Mouse (Mus musculus): ENCODE data around the gene Nlgn1. TPM values are rescaled to one million over a fixed set of nuclear protein-coding genes. Genes with fewer than 3 reads are reported as not detected.

The Nlgn1 gene
- polyA plus RNA-seq, 1 experiment from 2014 or later, result 1.6 TPM

- Histone ChIP-seq H3K9ac (ENCODE audit: low read length) (no peak overlapping the region), H3K27me3 (ENCODE audit: control insufficient read depth, insufficient read depth, low read length) (peaks cover 22% of the 10 kb centered on the region), H3K4me2 (ENCODE audit: low read depth, low read length) (no peak overlapping the region), H3K36me3 (ENCODE audit: control insufficient read depth, insufficient read depth, low read length) (no peaks in the 10 kb centered on the region), H3K4me1 (ENCODE audit: control insufficient read depth, insufficient read depth, low read length) (peaks cover 13% of the 10 kb centered on the region; the same call in 1 of the 2 replicates), H3K27ac (ENCODE audit: low read length) (no peak overlapping the region), H3K9me3 (replicated peaks; ENCODE audit: control insufficient read depth, low read length) (no peaks in the 10 kb centered on the region), H3K4me3 (replicated peaks; ENCODE audit: low read length) (no peak overlapping the region)
- 77% methylated on average over 4 of the region's 4 CpGs for WGBS
- ATAC-seq (ENCODE audit: insufficient read depth, low FRiP score), result no peak
Observed at GRCm38 (mm10) chr3:26330019-26330418, 2.2 kb downstream of the Nlgn1 start.

- no peaks in the 10 kb centered on the region for H3K27me3 ChIP-seq (ENCODE audit: control insufficient read depth, insufficient read depth, low read length)
- WGBS, result 52% methylated on average over 1 of the region's 1 CpGs
- H3K4me1 ChIP-seq (ENCODE audit: control insufficient read depth, insufficient read depth, low read length), result no peaks in the 10 kb centered on the region
- no peak overlapping the region for H3K4me3 ChIP-seq (replicated peaks; ENCODE audit: low read length)
- no peak overlapping the region for H3K9ac ChIP-seq (ENCODE audit: low read length)
- no peaks in the 10 kb centered on the region for H3K9me3 ChIP-seq (replicated peaks; ENCODE audit: control insufficient read depth, low read length)
- H3K27ac ChIP-seq (ENCODE audit: low read length), result no peak overlapping the region
- no peak overlapping the region for H3K4me2 ChIP-seq (ENCODE audit: low read depth, low read length)
- no peaks in the 10 kb centered on the region for H3K36me3 ChIP-seq (ENCODE audit: control insufficient read depth, insufficient read depth, low read length)
- ATAC-seq (ENCODE audit: insufficient read depth, low FRiP score), result no peak
Observed at GRCm38 (mm10) chr3:26324510-26324909, 7.8 kb downstream of the Nlgn1 start.

GRCm38 (mm10) chr3:26317397-26317796 is 14.9 kb downstream of the Nlgn1 start:
- Histone ChIP-seq H3K4me2 (ENCODE audit: low read depth, low read length) (no peak overlapping the region), H3K9me3 (replicated peaks; ENCODE audit: control insufficient read depth, low read length) (no peaks in the 10 kb centered on the region), H3K4me1 (ENCODE audit: control insufficient read depth, insufficient read depth, low read length) (no peaks in the 10 kb centered on the region), H3K36me3 (ENCODE audit: control insufficient read depth, insufficient read depth, low read length) (no peaks in the 10 kb centered on the region), H3K4me3 (replicated peaks; ENCODE audit: low read length) (no peak overlapping the region), H3K27ac (ENCODE audit: low read length) (no peak overlapping the region), H3K27me3 (ENCODE audit: control insufficient read depth, insufficient read depth, low read length) (no peaks in the 10 kb centered on the region), H3K9ac (ENCODE audit: low read length) (no peak overlapping the region)
- ATAC-seq (ENCODE audit: insufficient read depth, low FRiP score), result no peak
- WGBS, result 82% methylated on average over 2 of the region's 2 CpGs

- no peak overlapping the region for H3K4me2 ChIP-seq (ENCODE audit: low read depth, low read length)
- WGBS, result 70% methylated on average over 5 of the region's 5 CpGs
- no peaks in the 10 kb centered on the region for H3K4me1 ChIP-seq (ENCODE audit: control insufficient read depth, insufficient read depth, low read length)
- H3K9me3 ChIP-seq (replicated peaks; ENCODE audit: control insufficient read depth, low read length), result no peaks in the 10 kb centered on the region
- H3K27ac ChIP-seq (ENCODE audit: low read length), result no peak overlapping the region
- ATAC-seq (ENCODE audit: insufficient read depth, low FRiP score), result no peak
- no peaks in the 10 kb centered on the region for H3K36me3 ChIP-seq (ENCODE audit: control insufficient read depth, insufficient read depth, low read length)
- no peak overlapping the region for H3K9ac ChIP-seq (ENCODE audit: low read length)
- H3K4me3 ChIP-seq (replicated peaks; ENCODE audit: low read length), result no peak overlapping the region
- H3K27me3 ChIP-seq (ENCODE audit: control insufficient read depth, insufficient read depth, low read length), result no peaks in the 10 kb centered on the region
Observed at GRCm38 (mm10) chr3:26297869-26298268, 34.4 kb downstream of the Nlgn1 start.

- H3K4me3 ChIP-seq (replicated peaks; ENCODE audit: low read length), result no peak overlapping the region
- H3K4me1 ChIP-seq (ENCODE audit: control insufficient read depth, insufficient read depth, low read length), result no peaks in the 10 kb centered on the region
- H3K9ac ChIP-seq (ENCODE audit: low read length), result no peak overlapping the region
- no peaks in the 10 kb centered on the region for H3K9me3 ChIP-seq (replicated peaks; ENCODE audit: control insufficient read depth, low read length)
- ATAC-seq (ENCODE audit: insufficient read depth, low FRiP score), result no peak
- no peaks in the 10 kb centered on the region for H3K36me3 ChIP-seq (ENCODE audit: control insufficient read depth, insufficient read depth, low read length)
- H3K4me2 ChIP-seq (ENCODE audit: low read depth, low read length), result no peak overlapping the region
- 59% methylated on average over 4 of the region's 4 CpGs for WGBS
- no peak overlapping the region for H3K27ac ChIP-seq (ENCODE audit: low read length)
- no peaks in the 10 kb centered on the region for H3K27me3 ChIP-seq (ENCODE audit: control insufficient read depth, insufficient read depth, low read length)
Observed at GRCm38 (mm10) chr3:26270894-26271795, 61.1 kb downstream of the Nlgn1 start.

- H3K4me3 ChIP-seq (replicated peaks; ENCODE audit: low read length), result no peak overlapping the region
- WGBS, result 77% methylated on average over 7 of the region's 7 CpGs
Observed at GRCm38 (mm10) chr3:26246564-26246963, 85.7 kb downstream of the Nlgn1 start.

GRCm38 (mm10) chr3:26243274-26243673 is 89.0 kb downstream of the Nlgn1 start:
- no peak for ATAC-seq (ENCODE audit: insufficient read depth, low FRiP score)
- H3K27me3 ChIP-seq (ENCODE audit: control insufficient read depth, insufficient read depth, low read length), result no peaks in the 10 kb centered on the region
- H3K4me3 ChIP-seq (replicated peaks; ENCODE audit: low read length), result no peak overlapping the region
- H3K36me3 ChIP-seq (ENCODE audit: control insufficient read depth, insufficient read depth, low read length), result no peaks in the 10 kb centered on the region
- H3K4me2 ChIP-seq (ENCODE audit: low read depth, low read length), result no peak overlapping the region
- H3K27ac ChIP-seq (ENCODE audit: low read length), result no peak overlapping the region
- no peaks in the 10 kb centered on the region for H3K9me3 ChIP-seq (replicated peaks; ENCODE audit: control insufficient read depth, low read length)
- no peaks in the 10 kb centered on the region for H3K4me1 ChIP-seq (ENCODE audit: control insufficient read depth, insufficient read depth, low read length)
- 68% methylated on average over 2 of the region's 2 CpGs for WGBS
- no peak overlapping the region for H3K9ac ChIP-seq (ENCODE audit: low read length)

More at GRCm38 (mm10) chr3:26246564-26246963, 85.7 kb downstream of the Nlgn1 start:
- H3K27ac ChIP-seq (ENCODE audit: low read length), result no peak overlapping the region
- no peak overlapping the region for H3K4me2 ChIP-seq (ENCODE audit: low read depth, low read length)
- H3K9ac ChIP-seq (ENCODE audit: low read length), result no peak overlapping the region
- no peaks in the 10 kb centered on the region for H3K9me3 ChIP-seq (replicated peaks; ENCODE audit: control insufficient read depth, low read length)
- H3K36me3 ChIP-seq (ENCODE audit: control insufficient read depth, insufficient read depth, low read length), result no peaks in the 10 kb centered on the region
- H3K4me1 ChIP-seq (ENCODE audit: control insufficient read depth, insufficient read depth, low read length), result no peaks in the 10 kb centered on the region
- H3K27me3 ChIP-seq (ENCODE audit: control insufficient read depth, insufficient read depth, low read length), result no peaks in the 10 kb centered on the region
- ATAC-seq (ENCODE audit: insufficient read depth, low FRiP score), result no peak

- Histone ChIP-seq H3K9me3 (replicated peaks; ENCODE audit: control insufficient read depth, low read length) (no peaks in the 10 kb centered on the region), H3K27me3 (ENCODE audit: control insufficient read depth, insufficient read depth, low read length) (no peaks in the 10 kb centered on the region), H3K27ac (ENCODE audit: low read length) (no peak overlapping the region), H3K4me1 (ENCODE audit: control insufficient read depth, insufficient read depth, low read length) (0 out of 2 replicates have a peak, but pooled peaks cover 2% of the 10 kb centered on the region), H3K4me3 (replicated peaks; ENCODE audit: low read length) (no peak overlapping the region), H3K4me2 (ENCODE audit: low read depth, low read length) (no peak overlapping the region), H3K36me3 (ENCODE audit: control insufficient read depth, insufficient read depth, low read length) (no peaks in the 10 kb centered on the region), H3K9ac (ENCODE audit: low read length) (no peak overlapping the region)
- 56% methylated on average over 2 of the region's 2 CpGs for WGBS
- no peak for ATAC-seq (ENCODE audit: insufficient read depth, low FRiP score)
Observed at GRCm38 (mm10) chr3:26230006-26230405, 102.3 kb downstream of the Nlgn1 start.

GRCm38 (mm10) chr3:26228827-26229226 is 103.4 kb downstream of the Nlgn1 start:
- Histone ChIP-seq H3K4me3 (replicated peaks; ENCODE audit: low read length) (no peak overlapping the region), H3K4me2 (ENCODE audit: low read depth, low read length) (no peak overlapping the region), H3K36me3 (ENCODE audit: control insufficient read depth, insufficient read depth, low read length) (no peaks in the 10 kb centered on the region), H3K9ac (ENCODE audit: low read length) (no peak overlapping the region), H3K27ac (ENCODE audit: low read length) (no peak overlapping the region), H3K9me3 (replicated peaks; ENCODE audit: control insufficient read depth, low read length) (no peaks in the 10 kb centered on the region), H3K4me1 (ENCODE audit: control insufficient read depth, insufficient read depth, low read length) (0 out of 2 replicates have a peak, but pooled peaks cover 2% of the 10 kb centered on the region), H3K27me3 (ENCODE audit: control insufficient read depth, insufficient read depth, low read length) (no peaks in the 10 kb centered on the region)
- 26% methylated on average over 6 of the region's 6 CpGs for WGBS
- no peak for ATAC-seq (ENCODE audit: insufficient read depth, low FRiP score)
